Mouse (Mus musculus) fibroblast of lung, adult 2 months (primary cell): ENCODE measurements around the gene 2010300C02Rik.
"Not testable (repeated sequence)": the region's sequence is repeated elsewhere in the genome, so short reads cannot be mapped to it uniquely, and the experiment has no call there.

Experiments used
- DNase-seq: peaks from one replicate; pipeline ENCODE4 v3.0.0-alpha.2; 2011; ENCODE audit warnings: low read depth

2010300C02Rik gene

GRCm38 (mm10) chr1:37628749-37629148, 91.1 kb downstream of the 2010300C02Rik start:
- no peak for DNase-seq

- DNase-seq, result no peak
Measured at GRCm38 (mm10) chr1:37624185-37624584, 95.7 kb downstream of the 2010300C02Rik start.

- no peak for DNase-seq
Measured at GRCm38 (mm10) chr1:37622049-37622448, 97.8 kb downstream of the 2010300C02Rik start.

- no peak for DNase-seq
Measured at GRCm38 (mm10) chr1:37619542-37619941, 100.3 kb downstream of the 2010300C02Rik start.

- no peak for DNase-seq
Measured at GRCm38 (mm10) chr1:37617047-37617446, 102.8 kb downstream of the 2010300C02Rik start.

- no peak for DNase-seq
Measured at GRCm38 (mm10) chr1:37616569-37616968, 103.3 kb downstream of the 2010300C02Rik start.

GRCm38 (mm10) chr1:37615290-37616040, 104.4 kb downstream of the 2010300C02Rik start:
- DNase-seq, result no peak

- no peak for DNase-seq
Measured at GRCm38 (mm10) chr1:37614836-37615235, 105.0 kb downstream of the 2010300C02Rik start.

GRCm38 (mm10) chr1:37614130-37614529, 105.8 kb downstream of the 2010300C02Rik start:
- no peak for DNase-seq

- no peak for DNase-seq
Measured at GRCm38 (mm10) chr1:37611032-37611431, 108.9 kb downstream of the 2010300C02Rik start.

GRCm38 (mm10) chr1:37610242-37610641, 109.6 kb downstream of the 2010300C02Rik start:
- no peak for DNase-seq

- DNase-seq, result not testable (repeated sequence)
Measured at GRCm38 (mm10) chr1:37605694-37606093, 114.2 kb downstream of the 2010300C02Rik start.

- no peak for DNase-seq
Measured at GRCm38 (mm10) chr1:37603206-37603605, 116.7 kb downstream of the 2010300C02Rik start.

- no peak for DNase-seq
Measured at GRCm38 (mm10) chr1:37602268-37602667, 117.6 kb downstream of the 2010300C02Rik start.

GRCm38 (mm10) chr1:37601461-37601860, 118.4 kb downstream of the 2010300C02Rik start:
- no peak for DNase-seq

- DNase-seq, result no peak
Measured at GRCm38 (mm10) chr1:37600640-37601175, 119.2 kb downstream of the 2010300C02Rik start.

GRCm38 (mm10) chr1:37598986-37599385, 120.9 kb downstream of the 2010300C02Rik start:
- DNase-seq, result no peak

GRCm38 (mm10) chr1:37594812-37595211, 125.1 kb downstream of the 2010300C02Rik start:
- DNase-seq, result not testable (repeated sequence)

GRCm38 (mm10) chr1:37585809-37586480, 133.9 kb downstream of the 2010300C02Rik start:
- peak; percentile 81 for DNase-seq

- DNase-seq, result no peak
Measured at GRCm38 (mm10) chr1:37583795-37584464, 136.0 kb downstream of the 2010300C02Rik start.

GRCm38 (mm10) chr1:37583167-37583566, 136.7 kb downstream of the 2010300C02Rik start:
- DNase-seq, result no peak

GRCm38 (mm10) chr1:37579686-37580085, 140.2 kb downstream of the 2010300C02Rik start:
- DNase-seq, result no peak
